Mouse (Mus musculus) erythroblast, embryonic 14.5 days (primary cell): ENCODE results near the gene Epn3.

Experiments used
- GATA1 ChIP-seq: IDR thresholded peaks from 2 replicates; pipeline ENCODE4 v1.6.1; 2012; ENCODE audit warnings: low read length, inconsistent platforms, mixed read lengths
- TAL1 ChIP-seq: IDR thresholded peaks from 3 replicates; pipeline ENCODE4 v1.6.1; 2012; ENCODE audit warnings: low read length, inconsistent platforms, mixed read lengths

DNA sequence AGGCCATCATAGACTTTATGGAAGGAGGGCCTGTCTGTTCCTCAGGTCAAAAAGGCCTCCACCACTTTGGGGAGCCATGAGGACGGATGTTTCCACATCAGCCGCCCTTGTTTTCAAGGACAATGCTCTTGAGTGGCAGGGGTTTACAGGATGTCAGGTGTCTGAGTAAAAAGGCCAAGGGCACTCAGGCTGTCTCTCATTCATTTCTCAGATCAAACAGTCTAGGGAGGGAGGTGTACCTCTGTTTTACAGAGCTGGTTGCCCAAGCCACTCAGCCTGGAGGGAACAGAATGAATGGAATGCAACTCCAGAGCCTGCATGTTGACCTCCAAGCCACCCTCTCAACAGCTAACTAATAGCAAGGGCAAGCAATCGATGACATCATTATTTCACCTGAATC lies 4.4 kb downstream of the Epn3 start:
- TF ChIP-seq GATA1, result no peak
- no peak for TF ChIP-seq TAL1
